Mouse (Mus musculus) lung, postnatal 36 days (tissue): ENCODE results near the gene Src.
A peak's percentile ranks its signal among the peaks of the same experiment; 100 is the strongest.
"Not testable (repeated sequence)": the region's sequence is repeated elsewhere in the genome, so short reads cannot be mapped to it uniquely, and the experiment has no call there.

Source experiments
- DNase-seq: peaks from one replicate; pipeline ENCODE4 v3.0.0; 2022; ENCODE audit warnings: mixed read lengths

The Src gene

GRCm38 (mm10) chr2:157418206-157418605 lies at the start of gene Src:
Src (plus strand) TSS chr2:157418444.
- DNase-seq, result peak; percentile 53

- no peak for DNase-seq
Measured at GRCm38 (mm10) chr2:157371696-157372095, 46.5 kb upstream of the Src start.

GRCm38 (mm10) chr2:157373681-157374080 lies 44.6 kb upstream of the Src start:
- DNase-seq, result peak; percentile 81

- no peak for DNase-seq
Measured at GRCm38 (mm10) chr2:157375051-157375450, 43.2 kb upstream of the Src start.

GRCm38 (mm10) chr2:157375794-157376757 lies 42.2 kb upstream of the Src start:
- DNase-seq, result no peak

GRCm38 (mm10) chr2:157376995-157377394 lies 41.2 kb upstream of the Src start:
- no peak for DNase-seq

- no peak for DNase-seq
Measured at GRCm38 (mm10) chr2:157384836-157385235, 33.4 kb upstream of the Src start.

GRCm38 (mm10) chr2:157388901-157389590 lies 29.2 kb upstream of the Src start:
- not testable (repeated sequence) for DNase-seq

GRCm38 (mm10) chr2:157389591-157389921 lies 28.7 kb upstream of the Src start:
- no peak for DNase-seq

- no peak for DNase-seq
Measured at GRCm38 (mm10) chr2:157392331-157392730, 25.9 kb upstream of the Src start.

- DNase-seq, result no peak
Measured at GRCm38 (mm10) chr2:157393549-157393948, 24.7 kb upstream of the Src start.

GRCm38 (mm10) chr2:157394868-157395267 lies 23.4 kb upstream of the Src start:
- DNase-seq, result peak; percentile 84

GRCm38 (mm10) chr2:157395371-157395770 lies 22.9 kb upstream of the Src start:
- DNase-seq, result no peak

GRCm38 (mm10) chr2:157395960-157396359 lies 22.3 kb upstream of the Src start:
- DNase-seq, result no peak

- DNase-seq, result peak; percentile 39
Measured at GRCm38 (mm10) chr2:157397376-157397775, 20.9 kb upstream of the Src start.

GRCm38 (mm10) chr2:157398539-157398938 lies 19.7 kb upstream of the Src start:
- DNase-seq, result no peak

- DNase-seq, result peak; percentile 47
Measured at GRCm38 (mm10) chr2:157399797-157400196, 18.4 kb upstream of the Src start.

- no peak for DNase-seq
Measured at GRCm38 (mm10) chr2:157400491-157400890, 17.8 kb upstream of the Src start.

- DNase-seq, result no peak
Measured at GRCm38 (mm10) chr2:157401261-157401660, 17.0 kb upstream of the Src start.

- DNase-seq, result peak; percentile 84
Measured at GRCm38 (mm10) chr2:157407596-157407995, 10.6 kb upstream of the Src start.

- DNase-seq, result no peak
Measured at GRCm38 (mm10) chr2:157409793-157410533, 8.3 kb upstream of the Src start.

- DNase-seq, result peak; percentile 66
Measured at GRCm38 (mm10) chr2:157411151-157411693, 7.0 kb upstream of the Src start.

GRCm38 (mm10) chr2:157412497-157412896 lies 5.7 kb upstream of the Src start:
- DNase-seq, result no peak
